Mouse (Mus musculus): Measurements from ENCODE around the gene Spocd1.

Spocd1 gene

DNA sequence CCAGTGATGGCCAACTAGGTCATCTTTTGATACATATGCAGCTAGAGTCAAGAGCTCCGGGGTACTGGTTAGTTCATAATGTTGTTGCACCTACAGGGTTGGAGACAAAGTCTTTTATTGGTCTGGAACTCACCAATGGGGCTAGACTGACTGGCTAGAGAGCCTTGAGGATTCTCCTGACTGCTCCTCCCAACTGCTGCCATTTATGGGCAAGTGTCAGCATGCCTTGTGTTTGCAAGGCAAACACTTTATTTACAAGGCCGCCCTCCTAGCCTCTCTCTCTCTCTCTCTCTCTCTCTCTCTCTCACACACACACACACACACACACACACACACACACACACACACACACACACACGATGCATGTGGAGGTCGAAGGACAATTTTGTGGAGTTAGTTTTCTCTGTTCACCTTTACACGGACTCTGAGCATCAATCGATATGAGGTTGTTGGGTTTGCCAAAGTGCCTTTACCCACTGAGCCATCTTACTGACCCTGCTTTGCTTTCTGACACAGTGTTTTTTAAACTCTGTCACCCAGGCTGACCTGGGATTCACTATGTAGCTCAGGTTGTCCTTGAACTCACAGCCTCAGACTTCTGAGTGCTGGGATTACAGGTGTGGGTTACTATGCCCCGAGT, 13.6 kb upstream of the Spocd1 start:
- in situ Hi-C loops (cut with MboI; ENCODE audit: low pct_unique_long_range_greater_than_20kb in 1 of 2, low sequenced_read_pairs in 2 of 2, unreplicated experiment in 1 of 2) = no loop called here

DNA sequence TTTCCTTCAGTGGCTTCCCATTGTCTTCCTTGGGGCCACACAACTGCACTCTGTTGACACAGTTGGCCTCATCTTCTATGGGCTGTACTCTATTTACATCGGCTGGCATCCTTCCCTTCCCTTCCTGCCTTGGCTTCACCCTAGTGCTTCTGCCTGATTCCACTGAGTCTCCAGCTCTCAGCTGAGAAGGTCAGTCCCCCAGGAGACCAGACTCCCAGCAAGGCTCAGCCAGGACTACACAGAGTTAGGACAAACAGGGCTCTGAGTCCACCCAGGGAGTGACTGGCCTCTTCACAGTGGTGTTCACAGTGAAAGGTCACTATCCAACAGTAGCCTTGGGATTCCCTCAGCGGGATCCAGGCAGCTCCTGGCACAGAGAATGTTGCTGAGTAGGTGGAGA, 12.9 kb upstream of the Spocd1 start:
- in situ Hi-C loops (cut with MboI; ENCODE audit: low pct_unique_long_range_greater_than_20kb in 1 of 2, low sequenced_read_pairs in 2 of 2, unreplicated experiment in 1 of 2) = no loop called here

DNA sequence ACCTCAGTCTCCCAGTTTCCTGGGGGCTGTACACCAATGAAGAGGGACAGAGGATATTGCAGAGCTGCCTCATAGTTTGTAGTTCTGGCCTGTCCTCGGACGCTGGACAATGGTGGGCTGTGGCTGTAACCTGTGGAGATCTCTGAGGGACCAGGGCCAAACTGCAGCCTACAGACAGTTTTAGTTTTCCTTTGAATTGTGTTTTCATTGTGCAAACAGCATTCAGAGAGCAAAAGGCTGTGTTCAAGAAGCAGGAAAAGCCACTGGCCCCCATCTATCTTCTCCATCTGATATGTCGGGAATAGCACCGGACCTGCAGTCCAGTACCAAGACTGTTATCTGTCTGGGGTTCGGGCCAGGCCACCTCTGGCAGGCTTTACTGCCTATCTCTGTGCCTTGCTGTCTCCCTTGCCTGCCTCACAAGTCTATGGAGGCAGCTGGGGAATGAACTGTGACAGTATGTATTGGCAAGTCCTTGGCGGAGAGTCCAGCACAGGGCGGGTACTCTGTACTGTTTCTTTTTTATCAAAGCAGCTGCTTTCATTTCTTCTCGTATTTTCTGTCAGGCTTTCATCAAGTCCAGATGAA, 11.9 kb upstream of the Spocd1 start:
- in situ Hi-C loops (cut with MboI; ENCODE audit: low pct_unique_long_range_greater_than_20kb in 1 of 2, low sequenced_read_pairs in 2 of 2, unreplicated experiment in 1 of 2) = no loop called here

DNA sequence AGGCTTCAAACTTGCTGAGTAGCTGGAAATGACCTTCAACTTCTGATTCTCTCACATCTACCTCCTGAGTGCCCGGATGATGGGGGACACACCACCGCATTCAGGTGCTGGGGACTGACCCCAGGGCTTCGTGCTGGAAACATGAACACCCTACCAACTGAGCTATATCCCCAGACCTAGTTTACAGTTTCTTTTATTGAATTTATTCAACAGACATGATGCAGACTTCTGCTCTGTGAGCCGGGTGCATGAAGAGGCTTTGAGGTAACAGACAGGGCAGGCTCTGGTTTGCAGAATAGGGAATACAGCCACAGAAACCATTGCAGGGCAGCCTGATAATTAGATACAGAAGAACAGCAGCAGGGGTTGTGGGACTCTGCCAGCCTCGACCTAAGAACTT, 10.6 kb upstream of the Spocd1 start:
- in situ Hi-C loops (cut with MboI; ENCODE audit: low pct_unique_long_range_greater_than_20kb in 1 of 2, low sequenced_read_pairs in 2 of 2, unreplicated experiment in 1 of 2) = no loop called here

DNA sequence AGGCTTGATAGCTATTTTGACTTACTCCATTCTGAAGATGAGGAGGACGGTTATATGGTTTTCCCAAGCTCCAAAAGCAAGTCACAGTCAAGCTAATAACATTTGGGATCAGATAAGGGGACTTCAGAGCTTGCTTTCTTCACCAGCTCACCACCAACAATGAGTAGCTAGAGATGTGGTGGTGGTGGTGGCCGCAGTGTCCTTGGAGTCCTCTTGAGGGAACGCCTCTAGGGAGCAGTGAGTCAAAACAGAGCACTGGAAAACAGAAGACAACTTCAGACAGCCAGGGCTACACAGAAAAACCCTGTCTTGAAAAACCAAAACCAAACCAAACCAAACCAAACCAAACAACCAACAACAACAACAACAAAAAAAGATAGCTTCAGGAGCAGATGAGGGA, 10.1 kb upstream of the Spocd1 start:
- in situ Hi-C loops (cut with MboI; ENCODE audit: low pct_unique_long_range_greater_than_20kb in 1 of 2, low sequenced_read_pairs in 2 of 2, unreplicated experiment in 1 of 2) = no loop called here

DNA sequence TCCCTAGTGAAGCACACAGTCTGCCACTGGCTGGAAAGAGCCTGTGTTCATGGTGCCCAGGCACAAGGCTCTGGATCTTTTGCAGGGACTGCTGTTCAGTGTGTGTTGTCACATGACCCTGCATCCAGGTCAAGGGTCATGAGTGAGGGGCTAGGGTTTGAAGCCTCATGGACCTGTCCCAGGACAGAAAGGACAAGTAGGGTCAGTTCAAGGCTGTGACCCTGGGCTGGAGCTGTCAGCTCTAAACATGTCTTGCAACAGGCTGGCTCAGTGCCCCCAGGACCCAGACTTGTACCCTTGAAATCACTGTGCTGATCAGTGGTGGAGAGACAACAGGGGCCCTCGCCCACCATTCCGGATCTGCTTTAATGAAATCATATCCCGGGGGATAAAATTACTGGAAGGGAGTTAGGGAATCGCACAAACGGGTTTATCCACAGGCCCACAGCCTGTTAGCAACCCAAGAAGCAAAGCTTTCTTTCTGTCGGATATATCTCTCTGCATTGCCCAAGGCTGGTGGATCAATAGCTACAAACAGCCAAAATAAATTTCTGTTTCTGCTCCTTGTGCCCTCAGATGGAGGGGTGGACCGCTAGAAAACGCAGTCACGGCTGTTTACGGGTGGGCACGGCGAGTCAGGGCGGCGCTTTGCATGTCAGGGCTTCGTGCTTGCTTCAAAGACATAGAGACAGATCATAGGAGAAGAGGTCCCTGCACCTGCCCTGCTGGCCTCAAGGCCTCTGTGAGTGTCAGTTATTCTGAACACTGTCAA, 8.3 kb upstream of the Spocd1 start:
- in situ Hi-C loops (cut with MboI; ENCODE audit: low pct_unique_long_range_greater_than_20kb in 1 of 2, low sequenced_read_pairs in 2 of 2, unreplicated experiment in 1 of 2) = loop anchor here (5.0 to 10.0 kb wide), 3 partner anchors 66 to 138 kb away; no protein-coding TSS in a partner anchor

DNA sequence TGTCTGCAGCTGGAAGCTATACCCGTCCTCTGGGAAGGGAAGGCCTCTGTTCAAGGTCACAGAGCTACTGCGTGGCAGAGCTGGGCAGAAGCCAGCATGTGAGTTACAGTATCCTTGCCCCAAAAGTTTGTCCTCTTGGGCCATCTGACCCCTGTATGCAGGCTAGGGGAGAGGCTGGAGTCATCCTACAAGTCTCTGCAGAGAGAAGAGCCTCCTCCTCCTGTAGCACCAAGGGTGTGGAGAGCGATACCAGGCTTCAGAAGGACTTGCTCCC, 7.8 kb upstream of the Spocd1 start:
- in situ Hi-C loops (cut with MboI; ENCODE audit: low pct_unique_long_range_greater_than_20kb in 1 of 2, low sequenced_read_pairs in 2 of 2, unreplicated experiment in 1 of 2) = loop anchor here (5.0 to 10.0 kb wide), 3 partner anchors 66 to 139 kb away; no protein-coding TSS in a partner anchor

DNA sequence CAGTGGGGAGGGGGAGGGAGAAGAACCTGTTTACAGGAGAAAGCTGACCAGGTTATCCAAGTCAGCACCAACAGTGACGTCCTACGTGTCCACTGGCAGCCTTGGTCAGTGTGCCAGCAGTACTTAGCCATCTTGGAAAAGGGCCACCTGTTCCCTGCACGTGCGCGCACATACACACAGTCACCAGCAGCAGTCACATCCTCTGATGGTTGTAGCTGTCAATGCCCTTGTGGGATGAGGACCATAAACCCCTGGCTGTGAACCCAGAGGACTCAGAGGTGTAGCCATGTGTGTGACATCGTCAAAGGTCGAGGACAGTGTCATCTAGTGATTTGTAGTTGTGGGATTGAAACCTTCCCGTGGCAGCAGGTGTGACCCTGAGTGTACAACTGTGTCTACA, 4.9 kb upstream of the Spocd1 start:
- in situ Hi-C loops (cut with MboI; ENCODE audit: low pct_unique_long_range_greater_than_20kb in 1 of 2, low sequenced_read_pairs in 2 of 2, unreplicated experiment in 1 of 2) = loop anchor here (5.0 to 10.0 kb wide), 3 partner anchors 69 to 142 kb away; no protein-coding TSS in a partner anchor

DNA sequence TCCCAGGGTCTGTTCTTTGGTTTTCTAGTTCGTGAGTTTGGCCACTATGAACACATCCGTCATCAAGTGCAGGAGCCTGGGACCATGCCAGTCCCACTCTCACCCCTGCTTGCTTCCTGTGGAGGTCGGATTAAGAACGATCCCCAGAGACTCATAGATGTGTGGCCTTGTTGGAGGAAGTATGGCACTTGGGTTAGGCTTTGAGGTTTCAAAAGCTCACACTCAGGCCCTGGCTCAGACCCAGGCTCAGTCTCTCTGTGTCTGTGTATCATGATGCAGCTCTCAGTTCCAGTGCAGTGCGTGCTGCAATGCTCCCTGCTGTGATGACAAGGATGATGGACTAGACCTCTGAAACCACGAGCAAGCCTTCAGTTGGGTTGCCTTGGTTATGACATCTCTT, 4.4 kb upstream of the Spocd1 start:
- in situ Hi-C loops (cut with MboI; ENCODE audit: low pct_unique_long_range_greater_than_20kb in 1 of 2, low sequenced_read_pairs in 2 of 2, unreplicated experiment in 1 of 2) = loop anchor here (5.0 to 10.0 kb wide), 3 partner anchors 70 to 142 kb away; no protein-coding TSS in a partner anchor

DNA sequence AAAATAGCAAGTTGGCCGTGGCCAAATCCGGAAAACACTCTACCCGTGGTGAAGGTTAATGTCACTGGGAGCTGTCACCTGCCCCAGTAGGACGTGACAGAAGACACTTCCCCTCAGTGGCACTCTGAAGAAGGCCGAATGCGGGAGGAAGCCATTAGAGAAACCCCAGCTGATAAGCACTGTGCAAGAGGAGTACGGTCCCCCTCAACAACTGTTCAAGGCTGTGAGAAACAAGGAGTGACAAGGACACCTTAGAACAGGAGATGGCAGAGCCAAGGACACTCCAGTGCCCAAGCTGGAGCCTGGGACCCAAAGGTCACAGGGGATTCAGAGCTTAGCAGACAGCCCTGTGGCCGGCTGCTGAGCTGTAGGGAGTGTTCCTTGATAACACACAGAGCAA, 2.5 kb upstream of the Spocd1 start:
- in situ Hi-C loops (cut with MboI; ENCODE audit: low pct_unique_long_range_greater_than_20kb in 1 of 2, low sequenced_read_pairs in 2 of 2, unreplicated experiment in 1 of 2) = loop anchor here in 1 of 2 experiments (10.0 kb wide), 2 partner anchors 72 to 142 kb away; no protein-coding TSS in a partner anchor

DNA sequence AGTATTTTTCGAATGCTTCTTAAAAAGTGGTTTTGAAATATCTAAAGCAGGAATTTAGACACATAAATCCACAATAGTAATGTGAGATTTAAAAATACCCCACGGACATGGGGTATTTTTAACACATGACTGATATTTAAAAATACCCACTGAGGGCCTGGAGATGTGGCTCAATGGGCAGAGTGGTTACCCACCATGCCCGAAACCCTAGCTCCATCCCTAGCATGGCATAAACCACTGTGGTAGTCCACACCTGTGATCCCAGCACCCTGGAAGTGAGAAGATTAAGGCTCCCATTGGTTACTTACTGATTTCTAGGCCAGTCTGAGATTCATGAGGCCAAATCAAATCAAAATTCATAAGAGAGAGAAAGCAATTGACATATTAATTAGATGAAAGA, 2.0 kb upstream of the Spocd1 start:
- in situ Hi-C loops (cut with MboI; ENCODE audit: low pct_unique_long_range_greater_than_20kb in 1 of 2, low sequenced_read_pairs in 2 of 2, unreplicated experiment in 1 of 2) = loop anchor here in 1 of 2 experiments (10.0 kb wide), 2 partner anchors 72 to 142 kb away; no protein-coding TSS in a partner anchor

DNA sequence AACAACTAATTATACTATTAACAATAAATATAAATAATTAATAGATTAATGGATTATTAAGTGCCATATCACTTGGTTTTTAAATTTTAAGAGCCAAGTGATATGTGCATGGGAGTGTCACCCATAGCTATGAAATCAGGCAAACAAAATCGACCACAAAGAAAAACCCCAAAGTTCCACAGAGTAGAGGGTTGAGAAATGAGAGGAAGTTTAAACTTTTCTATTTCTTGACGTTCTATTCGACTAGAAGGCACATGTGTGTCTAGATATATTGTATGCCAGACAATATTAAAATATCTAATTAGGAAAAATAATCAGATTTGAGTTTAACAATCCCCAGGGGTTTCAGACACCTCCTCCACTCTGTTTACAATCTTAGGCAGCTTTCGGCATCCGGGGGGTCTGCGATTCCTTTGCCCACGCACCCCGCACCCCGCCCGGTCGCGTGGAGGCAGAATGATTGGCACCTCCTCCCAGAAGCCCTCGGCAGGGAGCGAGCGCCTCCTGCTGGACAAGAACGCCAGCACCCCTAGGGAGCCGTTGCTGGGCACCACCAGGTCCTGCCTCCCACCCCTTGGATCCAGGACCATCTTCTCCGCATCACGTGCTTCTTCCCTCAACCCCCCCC, 811 bp upstream of the Spocd1 start:
- in situ Hi-C loops (cut with MboI; ENCODE audit: low pct_unique_long_range_greater_than_20kb in 1 of 2, low sequenced_read_pairs in 2 of 2, unreplicated experiment in 1 of 2) = loop anchor here in 1 of 2 experiments (10.0 kb wide), 2 partner anchors 73 to 143 kb away; no protein-coding TSS in a partner anchor

DNA sequence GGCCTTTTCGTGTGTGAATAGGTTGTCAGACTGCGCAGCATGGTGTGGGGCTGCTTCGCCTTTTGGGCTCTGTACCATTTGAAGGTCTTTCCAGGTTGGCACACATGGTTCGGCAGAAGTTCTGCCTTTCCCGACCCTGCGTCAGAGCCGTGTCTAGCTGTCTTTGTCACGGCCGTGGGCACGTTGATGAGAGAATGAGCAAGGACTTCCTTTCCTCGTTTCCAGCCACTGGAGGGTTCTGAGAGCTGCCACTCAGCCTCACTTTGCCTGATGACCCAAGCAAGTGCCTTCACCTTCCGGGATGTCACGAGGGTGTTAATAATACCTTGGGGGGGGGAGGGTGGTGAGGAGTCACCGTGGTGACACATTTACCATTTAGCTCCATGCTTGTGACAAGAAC, 4.6 kb downstream of the Spocd1 start:
- in situ Hi-C loops (cut with MboI; ENCODE audit: low pct_unique_long_range_greater_than_20kb in 1 of 2, low sequenced_read_pairs in 2 of 2, unreplicated experiment in 1 of 2) = no loop called here

DNA sequence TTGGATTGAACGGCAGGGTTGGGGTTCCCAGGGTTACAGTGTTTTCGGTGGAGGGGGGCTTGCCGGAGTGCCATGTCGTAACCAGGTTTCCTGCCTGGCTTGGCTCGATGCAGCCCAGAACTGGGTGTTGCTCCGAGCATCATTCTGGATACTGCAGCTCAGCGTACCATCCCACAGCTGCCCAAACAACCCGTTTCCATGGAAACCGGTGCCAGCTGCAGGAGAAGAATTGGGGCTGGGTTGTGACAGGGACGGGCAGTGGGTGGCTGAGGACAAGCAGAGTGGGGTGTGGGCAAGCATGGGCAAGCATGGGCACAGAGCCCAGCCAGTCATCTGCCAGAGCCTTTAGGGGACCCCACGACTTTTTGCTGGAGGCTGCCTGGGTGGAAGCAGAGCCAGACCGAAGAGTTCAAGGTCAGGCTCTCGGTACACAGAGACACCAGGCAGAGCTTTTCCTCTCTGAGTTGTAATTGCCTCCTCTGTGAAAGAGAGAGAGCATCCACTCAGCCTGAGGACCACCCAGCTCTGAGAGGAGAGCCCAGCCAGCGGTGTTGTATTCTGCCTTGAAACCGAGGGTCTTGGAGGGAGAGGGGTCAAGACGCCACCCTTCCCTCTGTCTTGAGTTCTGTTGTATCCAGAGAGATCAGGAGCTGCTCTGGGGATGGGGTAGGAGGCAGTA, 5.3 kb downstream of the Spocd1 start:
- in situ Hi-C loops (cut with MboI; ENCODE audit: low pct_unique_long_range_greater_than_20kb in 1 of 2, low sequenced_read_pairs in 2 of 2, unreplicated experiment in 1 of 2) = no loop called here

DNA sequence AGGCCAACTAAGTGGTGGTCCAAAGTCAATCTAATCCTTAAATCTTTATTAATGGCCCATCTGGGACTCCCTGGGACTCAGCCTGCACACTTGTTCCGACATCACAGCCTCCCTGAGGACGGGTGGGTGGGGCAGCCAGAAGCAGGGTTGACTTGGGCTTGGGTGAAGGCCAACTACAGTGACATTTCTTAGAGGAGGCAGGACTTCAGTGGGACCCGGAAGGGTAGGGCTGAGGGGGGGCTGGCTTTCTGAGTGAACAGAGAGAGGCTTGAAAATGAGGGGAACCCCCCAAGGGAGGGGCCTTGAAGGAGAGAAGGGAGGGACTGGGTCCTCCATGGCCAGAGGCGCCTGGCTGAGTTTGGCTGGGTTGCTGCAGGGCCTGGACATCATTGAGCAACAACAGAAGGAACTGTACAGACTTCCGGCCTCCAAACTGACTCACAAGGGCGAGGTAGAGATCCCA, 22.3 kb downstream of the Spocd1 start:
- in situ Hi-C loops (cut with MboI; ENCODE audit: low pct_unique_long_range_greater_than_20kb in 1 of 2, low sequenced_read_pairs in 2 of 2, unreplicated experiment in 1 of 2) = loop anchor here in 1 of 2 experiments (10.0 kb wide), 1 partner anchor 123 kb away; no protein-coding TSS in a partner anchor

DNA sequence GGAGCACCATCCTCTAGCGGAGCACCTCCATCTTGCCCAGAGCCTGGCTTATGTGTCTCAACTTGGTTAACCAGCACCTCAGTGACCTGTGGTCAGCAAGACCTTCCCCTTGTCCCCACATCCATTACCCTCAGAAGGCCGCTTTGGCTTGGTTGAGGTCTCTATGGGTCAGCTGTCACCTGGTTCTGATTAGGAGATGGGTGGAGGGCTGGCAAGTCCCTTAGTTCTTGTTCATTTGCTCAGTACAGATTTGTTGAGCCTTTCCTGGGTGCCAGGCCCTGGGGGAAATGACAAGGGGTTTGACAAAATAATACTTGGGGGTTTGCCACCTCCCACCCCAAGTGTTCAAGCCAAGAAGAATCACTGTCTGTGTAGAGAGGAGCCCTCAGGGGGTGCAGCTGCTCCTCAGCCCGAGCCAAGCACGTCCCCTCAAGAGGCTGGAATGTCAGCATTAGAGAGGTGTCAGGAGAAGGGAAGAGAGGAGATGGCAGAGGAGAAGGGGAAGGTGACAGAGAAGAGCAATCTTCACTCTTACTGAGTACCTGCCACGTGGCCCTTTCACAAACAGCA, 23.3 kb downstream of the Spocd1 start:
- in situ Hi-C loops (cut with MboI; ENCODE audit: low pct_unique_long_range_greater_than_20kb in 1 of 2, low sequenced_read_pairs in 2 of 2, unreplicated experiment in 1 of 2) = loop anchor here in 1 of 2 experiments (10.0 kb wide), 1 partner anchor 122 kb away; no protein-coding TSS in a partner anchor

DNA sequence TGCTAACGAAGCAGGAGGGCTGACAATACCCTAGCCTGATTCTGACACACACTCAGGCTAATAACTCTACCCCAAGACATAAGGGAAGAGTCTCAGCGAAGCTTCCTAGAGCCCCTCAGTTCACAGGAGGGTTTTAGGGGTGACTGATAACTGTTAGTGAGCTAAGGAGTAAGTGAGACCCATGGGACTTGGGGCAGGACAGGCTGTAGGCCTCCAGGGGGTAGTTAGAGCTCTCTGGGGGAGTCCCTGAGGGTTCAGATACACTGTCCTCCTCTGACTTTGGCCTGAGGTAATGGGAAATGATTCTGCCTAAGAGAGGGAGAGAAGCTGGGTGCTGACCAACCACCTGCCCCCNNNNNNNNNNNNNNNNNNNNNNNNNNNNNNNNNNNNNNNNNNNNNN, 25.5 kb downstream of the Spocd1 start:
- in situ Hi-C loops (cut with MboI; ENCODE audit: low pct_unique_long_range_greater_than_20kb in 1 of 2, low sequenced_read_pairs in 2 of 2, unreplicated experiment in 1 of 2) = loop anchor here in 1 of 2 experiments (10.0 kb wide), 1 partner anchor 120 kb away; no protein-coding TSS in a partner anchor
